Mouse (Mus musculus) lung, adult 2 months (tissue): Measurements from ENCODE around the gene Wdr17. TPM values are rescaled to one million over a fixed set of nuclear protein-coding genes. Genes with fewer than 3 reads are reported as not detected.

ENCODE experiments used
- DNase-seq: peaks from one replicate; pipeline ENCODE4 v3.0.0; 2022
- H3K4me1 ChIP-seq: fragments of 200-500 bp; 2 replicates; pipeline ENCODE4 v1.6.1; 2011; ENCODE audit warnings: low read length; ENCODE audit not compliant: control insufficient read depth, insufficient read depth
- H3K4me3 ChIP-seq: fragments of 200-500 bp; replicated peaks from 2 replicates; pipeline ENCODE3; 2011; ENCODE audit warnings: low read depth, mild to moderate bottlenecking, control low read depth, low read length; ENCODE audit errors: extremely low read depth
- CTCF ChIP-seq: fragments of 200-500 bp; IDR thresholded peaks from 2 replicates; pipeline ENCODE4 v1.5.1; 2011; ENCODE audit warnings: mild to moderate bottlenecking, low read length, control low read depth; ENCODE audit not compliant: insufficient read depth
- POLR2A ChIP-seq: fragments of 200-500 bp; IDR thresholded peaks from 2 replicates; pipeline ENCODE4 v1.6.1; 2011; ENCODE audit warnings: low read depth, mild to moderate bottlenecking, control low read depth, low read length, borderline replicate concordance; ENCODE audit errors: extremely low read depth
- WGBS: fragments of 180-500 bp; shearing (Covaris S2); methylation state at CpG from one replicate; pipeline ENCODE4 v1.1.7; 2018; 5-methylcytosine and 5-hydroxymethylcytosine counted together
- polyA plus RNA-seq: library from polyadenylated mRNA; depleted of rRNA; stranded (reverse); fragments of >200 nt; gene quantifications from 2 replicates; pipeline ENCODE4 v1.2.3, GENCODE M21; 2012; rRNA removed

Wdr17 gene
- polyA plus RNA-seq, 1 experiment = not detected

GRCm38 (mm10) chr8:54609336-54609735 lies 277.6 kb downstream of the Wdr17 start:
- TF ChIP-seq POLR2A (no peak), CTCF (no peak)
- no peak for DNase-seq

GRCm38 (mm10) chr8:54603440-54603839 lies 283.5 kb downstream of the Wdr17 start:
- no peak for TF ChIP-seq POLR2A
- no peak for TF ChIP-seq CTCF
- no peak for DNase-seq
- no peak overlapping the region for H3K4me3 ChIP-seq
- H3K4me1 ChIP-seq = peaks cover 3% of the 10 kb centered on the region; the same call in 1 of the 2 replicates
- WGBS = 70% methylated on average over 4 of the region's 4 CpGs

More at GRCm38 (mm10) chr8:54609336-54609735, 277.6 kb downstream of the Wdr17 start:
- no peak overlapping the region for H3K4me3 ChIP-seq
- H3K4me1 ChIP-seq = no peaks in the 10 kb centered on the region
- 42% methylated on average over 2 of the region's 2 CpGs for WGBS

GRCm38 (mm10) chr8:54600671-54601251 lies 286.2 kb downstream of the Wdr17 start, which contains the start of gene Spata4:
Gene Spata4, plus strand, starts transcription at chr8:54600781.
- DNase-seq = no peak
- no peak for TF ChIP-seq CTCF
- no peak for TF ChIP-seq POLR2A
- WGBS = 21% methylated on average over 21 of the region's 21 CpGs
- Histone ChIP-seq H3K4me3 (no peak within 1 kb of the TSS), H3K4me1 (peaks cover 3% of the 10 kb centered on the region; the same call in 1 of the 2 replicates)

- TF ChIP-seq CTCF (no peak), POLR2A (no peak)
- WGBS = 90% methylated on average over 2 of the region's 2 CpGs
- Histone ChIP-seq H3K4me1 (peaks cover 3% of the 10 kb centered on the region; the same call in 1 of the 2 replicates), H3K4me3 (no peak overlapping the region)
- DNase-seq = no peak
Observed at GRCm38 (mm10) chr8:54597386-54597785, 289.6 kb downstream of the Wdr17 start.

- 88% methylated on average over 2 of the region's 2 CpGs for WGBS
- peaks cover 3% of the 10 kb centered on the region; the same call in 1 of the 2 replicates for H3K4me1 ChIP-seq
- DNase-seq = no peak
- TF ChIP-seq POLR2A (no peak), CTCF (no peak)
- H3K4me3 ChIP-seq = no peak overlapping the region
Observed at GRCm38 (mm10) chr8:54596940-54597339, 290.0 kb downstream of the Wdr17 start.

- Histone ChIP-seq H3K4me3 (no peak overlapping the region), H3K4me1 (peaks cover 3% of the 10 kb centered on the region; the same call in 1 of the 2 replicates)
- 63% methylated on average over 2 of the region's 2 CpGs for WGBS
- no peak for TF ChIP-seq CTCF
- no peak for TF ChIP-seq POLR2A
- DNase-seq = no peak
Observed at GRCm38 (mm10) chr8:54596051-54596450, 290.9 kb downstream of the Wdr17 start.

- Histone ChIP-seq H3K4me1 (no peaks in the 10 kb centered on the region), H3K4me3 (no peak overlapping the region)
- DNase-seq = no peak
- TF ChIP-seq POLR2A (no peak), CTCF (no peak)
- WGBS = 85% methylated on average over 5 of the region's 5 CpGs
Observed at GRCm38 (mm10) chr8:54594634-54595033, 292.4 kb downstream of the Wdr17 start.

GRCm38 (mm10) chr8:54582886-54583285 lies 304.1 kb downstream of the Wdr17 start:
- 28% methylated on average over 1 of the region's 1 CpGs for WGBS
- no peak for DNase-seq
- H3K4me1 ChIP-seq = no peaks in the 10 kb centered on the region
- TF ChIP-seq CTCF = no peak
- no peak for TF ChIP-seq POLR2A
- no peak overlapping the region for H3K4me3 ChIP-seq

GRCm38 (mm10) chr8:54581436-54581835 lies 305.5 kb downstream of the Wdr17 start:
- TF ChIP-seq CTCF (no peak), POLR2A (no peak)
- DNase-seq = no peak
- no peaks in the 10 kb centered on the region for H3K4me1 ChIP-seq
- H3K4me3 ChIP-seq = no peak overlapping the region
- 74% methylated on average over 3 of the region's 3 CpGs for WGBS

Other genes starting within 250 kb of the Wdr17 start
- 9.5 and 15.6 TPM in 2 replicates for gene Gpm6a, start 67.7 kb upstream of the Wdr17 start, polyA plus RNA-seq